In the genomic region with DNA sequence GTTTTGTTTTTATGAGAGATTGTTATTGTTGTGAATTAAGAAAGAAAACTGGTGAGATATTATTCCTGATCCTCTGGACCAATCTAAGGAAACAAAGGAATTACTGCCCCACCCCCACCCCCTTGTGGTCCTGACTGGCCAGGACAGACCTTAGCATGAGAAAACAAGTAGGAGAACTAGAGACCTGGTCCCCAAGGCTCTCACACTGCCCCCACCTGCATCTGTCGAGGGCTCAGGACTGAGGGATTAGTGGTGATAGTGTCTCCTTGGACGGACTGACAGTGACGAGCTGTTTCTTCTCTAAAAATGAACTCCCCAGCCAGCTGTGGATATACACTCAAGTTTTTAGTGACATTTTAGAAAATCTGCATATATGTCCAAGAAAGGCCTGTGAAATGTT, we compare ENCODE assay signal across 27 mouse cellular contexts.
DNase-seq lines count a peak whose midpoint lies in the region; ATAC-seq and TF ChIP-seq lines count a peak whose summit lies in the region.
"Had no signal": no experiment of that assay in that cellular context is flagged by ENCODE, and none has a peak within 500 bp of the region (broad histone marks: within the 10 kb centered on the region; RNA-seq: fewer than 3 reads in every experiment).

No protein-coding gene starts in this region.

- H3K9ac ChIP-seq in heart, embryonic 14.5 days (ENCODE audit: low read length) = no peak overlapping the region
- no peak overlapping the region for H3K9ac ChIP-seq in kidney, postnatal 0 days (ENCODE audit: low read depth, low read length)
- no peak overlapping the region for H3K9ac ChIP-seq in midbrain, embryonic 11.5 days (ENCODE audit: low read length)
- H3K9ac ChIP-seq in midbrain, postnatal 0 days (replicated peaks; ENCODE audit: low read length, poor library complexity, severe bottlenecking) = no peak overlapping the region
- H3K9ac ChIP-seq: embryonic facial prominence, embryonic 13.5 days; forebrain, embryonic 13.5 days; forebrain, postnatal 0 days; heart, embryonic 12.5 days; hindbrain, embryonic 15.5 days had no signal

- H3K27ac ChIP-seq in heart, embryonic 14.5 days (replicated peaks in 1 of 2; ENCODE audit: control insufficient read depth in 1 of 2, insufficient read depth in 1 of 2, low read depth in 2 of 2, low read length in 2 of 2) = no peak overlapping the region
- no peak overlapping the region for H3K27ac ChIP-seq in kidney, postnatal 0 days
- no peak overlapping the region for H3K27ac ChIP-seq in midbrain, embryonic 11.5 days (ENCODE audit: low read depth, low read length)
- no peak overlapping the region for H3K27ac ChIP-seq in midbrain, postnatal 0 days (ENCODE audit: low read depth, low read length)
- 0 out of 2 replicates have a peak overlapping the region, but pooled peaks have one; percentile 30 for H3K27ac ChIP-seq in embryonic facial prominence, embryonic 10.5 days (replicated peaks)
- H3K27ac ChIP-seq: embryonic facial prominence, embryonic 13.5 days; forebrain, embryonic 13.5 days; gastrocnemius, adult 2 months; hindbrain, embryonic 15.5 days had no signal

- 43% methylated on average over 3 of the region's 3 CpGs for WGBS in heart, embryonic 14.5 days
- WGBS in kidney, postnatal 0 days = 61% methylated on average over 3 of the region's 3 CpGs
- WGBS in midbrain, embryonic 11.5 days = 20% methylated on average over 3 of the region's 3 CpGs
- WGBS in midbrain, postnatal 0 days = 30% methylated on average over 3 of the region's 3 CpGs
- 34% methylated on average over 3 of the region's 3 CpGs for WGBS in embryonic facial prominence, embryonic 10.5 days

- H3K36me3 ChIP-seq in heart, embryonic 14.5 days (ENCODE audit: control insufficient read depth, insufficient read depth, low read length) = no peaks in the 10 kb centered on the region
- H3K36me3 ChIP-seq in kidney, postnatal 0 days (ENCODE audit: insufficient read depth, low read length) = no peaks in the 10 kb centered on the region
- no peaks in the 10 kb centered on the region for H3K36me3 ChIP-seq in midbrain, embryonic 11.5 days (ENCODE audit: control insufficient read depth, insufficient read depth, low read length)
- H3K36me3 ChIP-seq in midbrain, postnatal 0 days (ENCODE audit: insufficient read depth, low read length) = no peaks in the 10 kb centered on the region
- H3K36me3 ChIP-seq in embryonic facial prominence, embryonic 10.5 days (replicated peaks) = no peaks in the 10 kb centered on the region
- H3K36me3 ChIP-seq: embryonic facial prominence, embryonic 13.5 days; heart, embryonic 12.5 days; hindbrain, embryonic 15.5 days had no signal

- H3K4me2 ChIP-seq in heart, embryonic 14.5 days (ENCODE audit: low read length) = no peak overlapping the region
- H3K4me2 ChIP-seq in kidney, postnatal 0 days (ENCODE audit: low read length) = no peak overlapping the region
- no peak overlapping the region for H3K4me2 ChIP-seq in midbrain, embryonic 11.5 days
- no peak overlapping the region for H3K4me2 ChIP-seq in midbrain, postnatal 0 days (ENCODE audit: low read depth, low read length, poor library complexity, severe bottlenecking)
- H3K4me2 ChIP-seq: embryonic facial prominence, embryonic 13.5 days; forebrain, embryonic 13.5 days; heart, embryonic 12.5 days; hindbrain, embryonic 15.5 days had no signal

- ATAC-seq in heart, embryonic 14.5 days (ENCODE audit: insufficient number of reproducible peaks, insufficient read depth, low FRiP score, low read depth) = 0 out of 2 replicates have a peak, but pooled peaks have one; percentile 48
- no peak for ATAC-seq in kidney, postnatal 0 days (replicated peaks; ENCODE audit: low FRiP score, low read depth)
- ATAC-seq in midbrain, embryonic 11.5 days (ENCODE audit: low FRiP score) = peak; percentile 51; the same call in 1 of the 2 replicates
- no peak for ATAC-seq in midbrain, postnatal 0 days (ENCODE audit: low FRiP score)
- ATAC-seq: forebrain, embryonic 13.5 days; forebrain, postnatal 0 days; intestine, postnatal 0 days had no signal

- H3K4me3 ChIP-seq in heart, embryonic 14.5 days (ENCODE audit: control insufficient read depth in 1 of 2, insufficient read depth in 1 of 2, low read depth in 1 of 2, low read length in 2 of 2) = no peak overlapping the region
- H3K4me3 ChIP-seq in kidney, postnatal 0 days (replicated peaks; ENCODE audit: low read depth, low read length) = no peak overlapping the region
- H3K4me3 ChIP-seq in midbrain, embryonic 11.5 days (ENCODE audit: low read depth, low read length) = no peak overlapping the region
- H3K4me3 ChIP-seq in midbrain, postnatal 0 days (ENCODE audit: low read depth, low read length) = no peak overlapping the region
- no peak overlapping the region for H3K4me3 ChIP-seq in embryonic facial prominence, embryonic 10.5 days
- H3K4me3 ChIP-seq: embryonic facial prominence, embryonic 13.5 days; erythroblast, embryonic 14.5 days; forebrain, embryonic 13.5 days; gastrocnemius, adult 2 months; heart, embryonic 12.5 days; hindbrain, embryonic 15.5 days had no signal

- no peak for DNase-seq in heart, adult 9 months (ENCODE audit: low spot score in 2 of 2)
- DNase-seq in kidney, postnatal 0 days (ENCODE audit: low spot score) = no peak
- DNase-seq in kidney, adult 8-10 months = no peak
- no peak for DNase-seq in midbrain, embryonic 11.5 days (ENCODE audit: low spot score, missing footprints)
- no peak for DNase-seq in midbrain, postnatal 0 days (ENCODE audit: low spot score)
- no peak for DNase-seq in embryonic facial prominence, embryonic 10.5 days (ENCODE audit: low spot score)
- DNase-seq in MN1 (ENCODE audit: low spot score) = no peak
- DNase-seq: adrenal gland, adult 8-10 months; adrenal gland, postnatal 25 days; B cell, adult 2 months; cerebellum, adult 11-12 months; cerebellum, adult 9-10 months; cerebellum, postnatal 14 days; forebrain, postnatal 0 days; gastrocnemius, adult 2 months; gastrocnemius, postnatal 14 days; heart, adult 11 months; heart, postnatal 14 days; heart, postnatal 4 days had no signal

- H3K4me1 ChIP-seq in heart, embryonic 14.5 days (ENCODE audit: control insufficient read depth in 2 of 2, insufficient read depth in 2 of 2, low read length in 2 of 2) = peaks cover 13 to 26% of the 10 kb centered on the region in 2 experiments
- H3K4me1 ChIP-seq in kidney, postnatal 0 days (replicated peaks; ENCODE audit: insufficient read depth, low read length) = peaks cover 7% of the 10 kb centered on the region; the same call in 1 of the 2 replicates
- peaks cover 3% of the 10 kb centered on the region for H3K4me1 ChIP-seq in midbrain, embryonic 11.5 days (ENCODE audit: control insufficient read depth, insufficient read depth, low read length)
- no peaks in the 10 kb centered on the region for H3K4me1 ChIP-seq in midbrain, postnatal 0 days (ENCODE audit: insufficient read depth, low read length)
- H3K4me1 ChIP-seq in embryonic facial prominence, embryonic 10.5 days = peaks cover 28% of the 10 kb centered on the region
- H3K4me1 ChIP-seq: embryonic facial prominence, embryonic 13.5 days had no signal

- no peaks in the 10 kb centered on the region for H3K27me3 ChIP-seq in heart, embryonic 14.5 days (ENCODE audit: control insufficient read depth, insufficient read depth, low read length)
- H3K27me3 ChIP-seq in kidney, postnatal 0 days (ENCODE audit: insufficient read depth, low read length) = no peaks in the 10 kb centered on the region
- no peaks in the 10 kb centered on the region for H3K27me3 ChIP-seq in midbrain, embryonic 11.5 days (ENCODE audit: control insufficient read depth, insufficient read depth, low read length)
- H3K27me3 ChIP-seq in midbrain, postnatal 0 days (ENCODE audit: insufficient read depth, low read length) = no peaks in the 10 kb centered on the region
- no peaks in the 10 kb centered on the region for H3K27me3 ChIP-seq in embryonic facial prominence, embryonic 10.5 days (replicated peaks; ENCODE audit: low read depth, poor library complexity, severe bottlenecking)
- H3K27me3 ChIP-seq: CH12.LX; embryonic facial prominence, embryonic 13.5 days; forebrain, embryonic 13.5 days; heart, embryonic 12.5 days; hindbrain, embryonic 15.5 days had no signal

- TF ChIP-seq CTCF in kidney, postnatal 0 days (IDR thresholded peaks at IDR 0.05; ENCODE audit: low read depth) = 0 out of 2 replicates have a peak, but pooled peaks have one; percentile 5
- no peak for TF ChIP-seq CTCF in midbrain, postnatal 0 days (IDR thresholded peaks at IDR 0.05)

- no peaks in the 10 kb centered on the region for H3K9me3 ChIP-seq in heart, embryonic 14.5 days (ENCODE audit: control insufficient read depth, low read length)
- H3K9me3 ChIP-seq in kidney, postnatal 0 days (replicated peaks; ENCODE audit: low read length) = no peaks in the 10 kb centered on the region
- H3K9me3 ChIP-seq in midbrain, embryonic 11.5 days (ENCODE audit: control insufficient read depth, low read length) = no peaks in the 10 kb centered on the region
- no peaks in the 10 kb centered on the region for H3K9me3 ChIP-seq in midbrain, postnatal 0 days (ENCODE audit: low read length)
- no peaks in the 10 kb centered on the region for H3K9me3 ChIP-seq in embryonic facial prominence, embryonic 10.5 days
- H3K9me3 ChIP-seq: embryonic facial prominence, embryonic 13.5 days; forebrain, embryonic 13.5 days; heart, embryonic 12.5 days; hindbrain, embryonic 15.5 days had no signal

Comparison
In these comparisons a context has a peak if more than half of its experiments do, and no peak if none do; other contexts are left out.
1. ATAC-seq: peak in heart, embryonic 14.5 days (single experiment) and midbrain, embryonic 11.5 days (single experiment); none in kidney, postnatal 0 days (single experiment) and midbrain, postnatal 0 days (single experiment).